Mouse (Mus musculus): ENCODE measurements at regions not wholly inside any gene's neighbourhood (a gene's known extent, or its start where the extent isn't known, plus 50 kb on each side); places are given as distances from the start of the nearest gene placed in this dataset.

- Histone ChIP-seq H3K4me2 (replicated peaks; ENCODE audit: low read depth, low read length) (no peak overlapping the region), H3K4me1 (ENCODE audit: insufficient read depth, low read length) (peaks cover 10% of the 10 kb centered on the region), H3K9me3 (ENCODE audit: low read length) (no peaks in the 10 kb centered on the region), H3K4me3 (ENCODE audit: low read length) (no peak overlapping the region), H3K27ac (ENCODE audit: low read length) (no peak overlapping the region), H3K27me3 (ENCODE audit: insufficient read depth, low read length) (no peaks in the 10 kb centered on the region), H3K36me3 (ENCODE audit: insufficient read depth, low read length) (no peaks in the 10 kb centered on the region), H3K9ac (replicated peaks; ENCODE audit: low read length) (no peak overlapping the region)
- no peak for ATAC-seq (ENCODE audit: low FRiP score, low TSS enrichment)
- WGBS = 61% methylated on average over 8 of the region's 8 CpGs
Measured at GRCm38 (mm10) chr3:41425863-41426262, 129.7 kb upstream of the Jade1 start.

- no peak overlapping the region for H3K9ac ChIP-seq (replicated peaks; ENCODE audit: low read length)
- no peak overlapping the region for H3K4me3 ChIP-seq (ENCODE audit: low read length)
- no peaks in the 10 kb centered on the region for H3K36me3 ChIP-seq (ENCODE audit: insufficient read depth, low read length)
- no peaks in the 10 kb centered on the region for H3K27me3 ChIP-seq (ENCODE audit: insufficient read depth, low read length)
- no peak overlapping the region for H3K27ac ChIP-seq (ENCODE audit: low read length)
- ATAC-seq (ENCODE audit: low FRiP score, low TSS enrichment) = peak; percentile 70; the same call in 1 of the 2 replicates
- no peak overlapping the region for H3K4me2 ChIP-seq (replicated peaks; ENCODE audit: low read depth, low read length)
- no peaks in the 10 kb centered on the region for H3K9me3 ChIP-seq (ENCODE audit: low read length)
- peaks cover 7% of the 10 kb centered on the region for H3K4me1 ChIP-seq (ENCODE audit: insufficient read depth, low read length)
- 10% methylated on average over 8 of the region's 10 CpGs for WGBS
Measured at GRCm38 (mm10) chr3:41424142-41424939, 131.2 kb upstream of the Jade1 start.

- H3K9me3 ChIP-seq (ENCODE audit: low read length) = no peaks in the 10 kb centered on the region
- 46% methylated on average over 5 of the region's 5 CpGs for WGBS
- peaks cover 7% of the 10 kb centered on the region for H3K4me1 ChIP-seq (ENCODE audit: insufficient read depth, low read length)
- no peak overlapping the region for H3K27ac ChIP-seq (ENCODE audit: low read length)
- no peaks in the 10 kb centered on the region for H3K36me3 ChIP-seq (ENCODE audit: insufficient read depth, low read length)
- H3K4me3 ChIP-seq (ENCODE audit: low read length) = no peak overlapping the region
- ATAC-seq (ENCODE audit: low FRiP score, low TSS enrichment) = no peak; the same call in 1 of the 2 replicates
- no peak overlapping the region for H3K9ac ChIP-seq (replicated peaks; ENCODE audit: low read length)
- H3K4me2 ChIP-seq (replicated peaks; ENCODE audit: low read depth, low read length) = no peak overlapping the region
- H3K27me3 ChIP-seq (ENCODE audit: insufficient read depth, low read length) = no peaks in the 10 kb centered on the region
Measured at GRCm38 (mm10) chr3:41423630-41424029, 131.9 kb upstream of the Jade1 start.

- H3K4me1 ChIP-seq (ENCODE audit: insufficient read depth, low read length) = peaks cover 7% of the 10 kb centered on the region
- 18% methylated on average over 14 of the region's 14 CpGs for WGBS
- H3K4me3 ChIP-seq (ENCODE audit: low read length) = no peak overlapping the region
- H3K36me3 ChIP-seq (ENCODE audit: insufficient read depth, low read length) = no peaks in the 10 kb centered on the region
- no peak overlapping the region for H3K27ac ChIP-seq (ENCODE audit: low read length)
- no peak overlapping the region; the same call in 1 of the 2 replicates for H3K4me2 ChIP-seq (replicated peaks; ENCODE audit: low read depth, low read length)
- H3K9me3 ChIP-seq (ENCODE audit: low read length) = no peaks in the 10 kb centered on the region
- ATAC-seq (ENCODE audit: low FRiP score, low TSS enrichment) = peak; percentile 60; the same call in 1 of the 2 replicates
- H3K27me3 ChIP-seq (ENCODE audit: insufficient read depth, low read length) = no peaks in the 10 kb centered on the region
- no peak overlapping the region for H3K9ac ChIP-seq (replicated peaks; ENCODE audit: low read length)
Measured at GRCm38 (mm10) chr3:41422615-41423579, 132.6 kb upstream of the Jade1 start.

- WGBS = 97% methylated on average over 1 of the region's 1 CpGs
- ATAC-seq (ENCODE audit: low FRiP score, low TSS enrichment) = no peak
Measured at GRCm38 (mm10) chr3:41413771-41414170, 141.8 kb upstream of the Jade1 start.

GRCm38 (mm10) chr3:41412698-41413097, 142.8 kb upstream of the Jade1 start:
- Histone ChIP-seq H3K4me1 (ENCODE audit: insufficient read depth, low read length) (peaks cover 11% of the 10 kb centered on the region; the same call in 1 of the 2 replicates), H3K4me3 (ENCODE audit: low read length) (no peak overlapping the region), H3K36me3 (ENCODE audit: insufficient read depth, low read length) (no peaks in the 10 kb centered on the region), H3K9me3 (ENCODE audit: low read length) (no peaks in the 10 kb centered on the region), H3K9ac (replicated peaks; ENCODE audit: low read length) (no peak overlapping the region), H3K27ac (ENCODE audit: low read length) (no peak overlapping the region), H3K4me2 (replicated peaks; ENCODE audit: low read depth, low read length) (no peak overlapping the region), H3K27me3 (ENCODE audit: insufficient read depth, low read length) (no peaks in the 10 kb centered on the region)
- no peak for ATAC-seq (ENCODE audit: low FRiP score, low TSS enrichment)
- 86% methylated on average over 2 of the region's 2 CpGs for WGBS

More at GRCm38 (mm10) chr3:41413771-41414170, 141.8 kb upstream of the Jade1 start:
- H3K4me3 ChIP-seq (ENCODE audit: low read length) = no peak overlapping the region
- H3K36me3 ChIP-seq (ENCODE audit: insufficient read depth, low read length) = no peaks in the 10 kb centered on the region
- H3K27me3 ChIP-seq (ENCODE audit: insufficient read depth, low read length) = no peaks in the 10 kb centered on the region
- H3K9ac ChIP-seq (replicated peaks; ENCODE audit: low read length) = no peak overlapping the region
- no peak overlapping the region for H3K4me2 ChIP-seq (replicated peaks; ENCODE audit: low read depth, low read length)
- no peaks in the 10 kb centered on the region for H3K9me3 ChIP-seq (ENCODE audit: low read length)
- H3K4me1 ChIP-seq (ENCODE audit: insufficient read depth, low read length) = peaks cover 5% of the 10 kb centered on the region; the same call in 1 of the 2 replicates
- H3K27ac ChIP-seq (ENCODE audit: low read length) = no peak overlapping the region

- no peaks in the 10 kb centered on the region for H3K9me3 ChIP-seq (ENCODE audit: low read length)
- H3K27ac ChIP-seq (ENCODE audit: low read length) = 0 out of 2 replicates have a peak overlapping the region, but pooled peaks have one; percentile 38
- no peaks in the 10 kb centered on the region for H3K27me3 ChIP-seq (ENCODE audit: insufficient read depth, low read length)
- H3K9ac ChIP-seq (replicated peaks; ENCODE audit: low read length) = peak overlapping the region; percentile 68
- 17% methylated on average over 15 of the region's 15 CpGs for WGBS
- no peaks in the 10 kb centered on the region for H3K36me3 ChIP-seq (ENCODE audit: insufficient read depth, low read length)
- H3K4me2 ChIP-seq (replicated peaks; ENCODE audit: low read depth, low read length) = peak overlapping the region; percentile 70
- peak; percentile 77 for ATAC-seq (ENCODE audit: low FRiP score, low TSS enrichment)
- H3K4me3 ChIP-seq (ENCODE audit: low read length) = peak overlapping the region; percentile 45
- peaks cover 11% of the 10 kb centered on the region; the same call in 1 of the 2 replicates for H3K4me1 ChIP-seq (ENCODE audit: insufficient read depth, low read length)
Measured at GRCm38 (mm10) chr3:41408821-41409737, 146.5 kb upstream of the Jade1 start.

GRCm38 (mm10) chr3:41408423-41408820, 147.1 kb upstream of the Jade1 start:
- peaks cover 11% of the 10 kb centered on the region; the same call in 1 of the 2 replicates for H3K4me1 ChIP-seq (ENCODE audit: insufficient read depth, low read length)
- peak overlapping the region; percentile 45 for H3K4me3 ChIP-seq (ENCODE audit: low read length)
- 0 out of 2 replicates have a peak overlapping the region, but pooled peaks have one; percentile 38 for H3K27ac ChIP-seq (ENCODE audit: low read length)
- peak; percentile 87; the same call in 1 of the 2 replicates for ATAC-seq (ENCODE audit: low FRiP score, low TSS enrichment)
- no peaks in the 10 kb centered on the region for H3K27me3 ChIP-seq (ENCODE audit: insufficient read depth, low read length)
- H3K9me3 ChIP-seq (ENCODE audit: low read length) = no peaks in the 10 kb centered on the region
- 5% methylated on average over 14 of the region's 14 CpGs for WGBS
- peak overlapping the region; percentile 68 for H3K9ac ChIP-seq (replicated peaks; ENCODE audit: low read length)
- H3K36me3 ChIP-seq (ENCODE audit: insufficient read depth, low read length) = no peaks in the 10 kb centered on the region
- H3K4me2 ChIP-seq (replicated peaks; ENCODE audit: low read depth, low read length) = peak overlapping the region; percentile 70

- peak overlapping the region; percentile 68; the same call in 1 of the 2 replicates for H3K9ac ChIP-seq (replicated peaks; ENCODE audit: low read length)
- 81% methylated on average over 9 of the region's 9 CpGs for WGBS
- ATAC-seq (ENCODE audit: low FRiP score, low TSS enrichment) = no peak
- peak overlapping the region; percentile 70; the same call in 1 of the 2 replicates for H3K4me2 ChIP-seq (replicated peaks; ENCODE audit: low read depth, low read length)
- H3K36me3 ChIP-seq (ENCODE audit: insufficient read depth, low read length) = no peaks in the 10 kb centered on the region
- no peak overlapping the region; the same call in 1 of the 2 replicates for H3K4me3 ChIP-seq (ENCODE audit: low read length)
- no peaks in the 10 kb centered on the region for H3K27me3 ChIP-seq (ENCODE audit: insufficient read depth, low read length)
- H3K27ac ChIP-seq (ENCODE audit: low read length) = no peak overlapping the region
- H3K9me3 ChIP-seq (ENCODE audit: low read length) = no peaks in the 10 kb centered on the region
- H3K4me1 ChIP-seq (ENCODE audit: insufficient read depth, low read length) = peaks cover 11% of the 10 kb centered on the region; the same call in 1 of the 2 replicates
Measured at GRCm38 (mm10) chr3:41407988-41408387, 147.5 kb upstream of the Jade1 start.

Data from kidney, embryonic 16.5 days (tissue).